ENCODE assay signal across 8 mouse cellular contexts in genomic region chr3:94886316-94887224, GRCm38 (mm10). TPM values are rescaled to one million over a fixed set of nuclear protein-coding genes. Genes with fewer than 3 reads are reported as not detected.
DNase-seq lines count a peak whose midpoint lies in the region; ATAC-seq lines count a peak whose summit lies in the region.

TSS of gene Psmb4 (minus strand) at chr3:94886961.

- peak within 1 kb of the TSS; percentile 94 for H3K9ac ChIP-seq in hindbrain, embryonic 12.5 days

- peak within 1 kb of the TSS; percentile 87 for H3K4me2 ChIP-seq in hindbrain, embryonic 12.5 days (replicated peaks)

- H3K9me3 ChIP-seq in hindbrain, embryonic 12.5 days (replicated peaks) = no peaks in the 10 kb centered on the region

- peak within 1 kb of the TSS; percentile 81 for H3K27ac ChIP-seq in hindbrain, embryonic 12.5 days

- H3K27me3 ChIP-seq in hindbrain, embryonic 12.5 days = no peaks in the 10 kb centered on the region

- H3K4me1 ChIP-seq in hindbrain, embryonic 12.5 days = peaks cover 18% of the 10 kb centered on the region

- peak within 1 kb of the TSS; percentile 96 for H3K4me3 ChIP-seq in hindbrain, embryonic 12.5 days

- DNase-seq in NIH3T3 (ENCODE audit: low read depth) = peak; percentile 92
- peak; percentile 86 for DNase-seq in cerebellum, adult 9-11 months
- peak; percentile 73 to 80 for DNase-seq in frontal cortex, postnatal 10 days (ENCODE audit: low spot score in 2 of 2)
- DNase-seq in layer of hippocampus, postnatal 14 days (ENCODE audit: low spot score in 2 of 2) = peak; percentile 79 to 90
- peak; percentile 87 for DNase-seq in lung, postnatal 14 days
- DNase-seq in retina, adult 2 months (ENCODE audit: low read depth, low spot score) = peak; percentile 80
- DNase-seq in thymus, postnatal 36 days = peak; percentile 77 to 80

- peak; percentile 89 for ATAC-seq in hindbrain, embryonic 12.5 days (ENCODE audit: low FRiP score)

- H3K36me3 ChIP-seq in hindbrain, embryonic 12.5 days = peaks cover 36% of the 10 kb centered on the region

- WGBS in hindbrain, embryonic 12.5 days = under 1% methylated on average over 61 of the region's 61 CpGs

RNA-seq across cellular contexts. Expression of gene Psmb4, which starts in this region (rescaled TPM):
- 278 and 312 TPM in 2 replicates for polyA plus RNA-seq in hindbrain, embryonic 12.5 days (2016; fragmentation: Nextera tagmentation; extraction: Ambion mirVana)
- 100 to 1,000 TPM; 271 to 301 TPM for total RNA-seq in layer of hippocampus, postnatal 14 days (2021)

Comparison
In these comparisons a context has a peak if more than half of its experiments do, and no peak if none do; other contexts are left out.
1. Peak in every context shown above with its lines: DNase-seq, ATAC-seq, H3K4me3 ChIP-seq and H3K27ac ChIP-seq.